Mouse (Mus musculus) cerebellum, adult 8-10 months (tissue): ENCODE data around the gene Hspbap1.

Experiments used
- DNase-seq: peaks from one replicate; pipeline ENCODE4 v3.0.0; 2022

The Hspbap1 gene

GRCm38 (mm10) chr16:35764941-35765340 is 5.2 kb upstream of the Hspbap1 start:
- DNase-seq, result no peak

GRCm38 (mm10) chr16:35765449-35765848 is 4.7 kb upstream of the Hspbap1 start:
- DNase-seq, result no peak

GRCm38 (mm10) chr16:35766366-35766765 is 3.8 kb upstream of the Hspbap1 start:
- no peak for DNase-seq

- DNase-seq, result no peak
Observed at GRCm38 (mm10) chr16:35768469-35768784, 1.7 kb upstream of the Hspbap1 start.

- peak; percentile 69 for DNase-seq
Observed at GRCm38 (mm10) chr16:35768785-35769642, 1.2 kb upstream of the Hspbap1 start, which contains the start of gene Dirc2. Gene Dirc2 (minus strand): TSS chr16:35769356.

GRCm38 (mm10) chr16:35771141-35771540 is 966 bp downstream of the Hspbap1 start:
- no peak for DNase-seq

- no peak for DNase-seq
Observed at GRCm38 (mm10) chr16:35771606-35772005, 1.4 kb downstream of the Hspbap1 start.

- DNase-seq, result no peak
Observed at GRCm38 (mm10) chr16:35772598-35772997, 2.4 kb downstream of the Hspbap1 start.

GRCm38 (mm10) chr16:35775835-35776234 is 5.7 kb downstream of the Hspbap1 start:
- DNase-seq, result no peak

- no peak for DNase-seq
Observed at GRCm38 (mm10) chr16:35776737-35777136, 6.6 kb downstream of the Hspbap1 start.

GRCm38 (mm10) chr16:35777768-35778167 is 7.6 kb downstream of the Hspbap1 start:
- DNase-seq, result no peak

- DNase-seq, result no peak
Observed at GRCm38 (mm10) chr16:35779681-35780080, 9.5 kb downstream of the Hspbap1 start.

- no peak for DNase-seq
Observed at GRCm38 (mm10) chr16:35781096-35781495, 10.9 kb downstream of the Hspbap1 start.

- no peak for DNase-seq
Observed at GRCm38 (mm10) chr16:35781651-35782050, 11.5 kb downstream of the Hspbap1 start.

GRCm38 (mm10) chr16:35782451-35783206 is 12.5 kb downstream of the Hspbap1 start:
- DNase-seq, result no peak

GRCm38 (mm10) chr16:35783207-35783573 is 13.0 kb downstream of the Hspbap1 start:
- DNase-seq, result no peak

- DNase-seq, result no peak
Observed at GRCm38 (mm10) chr16:35784134-35784725, 14.1 kb downstream of the Hspbap1 start.

GRCm38 (mm10) chr16:35787163-35787562 is 17.0 kb downstream of the Hspbap1 start:
- no peak for DNase-seq

GRCm38 (mm10) chr16:35787568-35788189 is 17.5 kb downstream of the Hspbap1 start:
- no peak for DNase-seq

- no peak for DNase-seq
Observed at GRCm38 (mm10) chr16:35788330-35788729, 18.2 kb downstream of the Hspbap1 start.

- DNase-seq, result no peak
Observed at GRCm38 (mm10) chr16:35791962-35792521, 21.9 kb downstream of the Hspbap1 start.

- DNase-seq, result no peak
Observed at GRCm38 (mm10) chr16:35802163-35802562, 32.0 kb downstream of the Hspbap1 start.

GRCm38 (mm10) chr16:35803723-35804122 is 33.5 kb downstream of the Hspbap1 start:
- DNase-seq, result no peak
